7 mouse cellular contexts compared by ENCODE assay signal in genomic region chr17:10094108-10094521, GRCm38 (mm10).
DNase-seq lines count a peak whose midpoint lies in the region; TF ChIP-seq lines count a peak whose summit lies in the region.

No protein-coding gene starts in this region.

- no peaks in the 10 kb centered on the region for H3K36me3 ChIP-seq in myocyte (ENCODE audit: control insufficient read depth, insufficient read depth)

- H3K27me3 ChIP-seq in myocyte (ENCODE audit: control insufficient read depth, insufficient read depth, insufficient read length), result no peaks in the 10 kb centered on the region

- peak overlapping the region; percentile 8 for H3K4me2 ChIP-seq in myocyte (ENCODE audit: low read depth)

- H3K4me3 ChIP-seq in myocyte, result no peak overlapping the region

- DNase-seq in adrenal gland, postnatal 36 days, result peak; percentile 33 to 49
- DNase-seq in gastrocnemius, adult 8-10 months (ENCODE audit: low spot score in 2 of 2), result peak; percentile 66 to 67
- DNase-seq in kidney, adult 8-10 months, result peak; percentile 45 to 53
- no peak for DNase-seq in spleen, postnatal 4 days (ENCODE audit: low spot score in 2 of 2)
- DNase-seq in cerebellum, postnatal 4 days (ENCODE audit: low spot score in 2 of 2), result no peak
- no peak for DNase-seq in yolk sac, embryonic 10.5 days (ENCODE audit: low spot score)

- H3ac ChIP-seq in myocyte (ENCODE audit: control insufficient read depth, insufficient read length), result no peak overlapping the region

- no peaks in the 10 kb centered on the region for H3K79me2 ChIP-seq in myocyte (ENCODE audit: control insufficient read depth, insufficient read depth)

- no peak for TF ChIP-seq POLR2A in myocyte (IDR thresholded peaks at IDR 0.05; ENCODE audit: insufficient read length, low read depth)

TF ChIP-seq in myocyte, 11 proteins besides CTCF, POLR2A, EP300 and RAD21:
- TF ChIP-seq USF1 (IDR thresholded peaks at IDR 0.05; ENCODE audit: low read depth) (no peak), MAX (IDR thresholded peaks at IDR 0.05; ENCODE audit: low read depth) (no peak), E2F4 (IDR thresholded peaks at IDR 0.05; ENCODE audit: insufficient read depth) (no peak), CEBPB (IDR thresholded peaks at IDR 0.05; ENCODE audit: insufficient read depth, poor library complexity, severe bottlenecking) (no peak), POLR2AphosphoS2 (IDR thresholded peaks at IDR 0.05; ENCODE audit: insufficient read length, low read depth) (no peak), TCF12 (IDR thresholded peaks at IDR 0.05; ENCODE audit: insufficient read depth, poor library complexity, severe bottlenecking) (no peak), REST (IDR thresholded peaks at IDR 0.05; ENCODE audit: insufficient read depth, insufficient read length) (no peak), MYOG (IDR thresholded peaks at IDR 0.05; ENCODE audit: control insufficient read depth in 1 of 3, insufficient read depth in 1 of 3, insufficient read length in 2 of 3, low read depth in 2 of 3) (no peak), TCF3 (IDR thresholded peaks at IDR 0.05; ENCODE audit: insufficient read length, low read depth) (no peak), MYOD1 (IDR thresholded peaks at IDR 0.05; ENCODE audit: control insufficient read depth in 1 of 3, insufficient read length in 2 of 3, low read depth in 2 of 3) (no peak), SRF (IDR thresholded peaks at IDR 0.05; ENCODE audit: control insufficient read depth, insufficient read length, low read depth) (no peak)

Comparison
In these comparisons a context has a peak if more than half of its experiments do, and no peak if none do; other contexts are left out.
1. DNase-seq: peak in adrenal gland, postnatal 36 days (2 of 2), gastrocnemius, adult 8-10 months (2 of 2) and kidney, adult 8-10 months (2 of 2); none in spleen, postnatal 4 days (0 of 2), cerebellum, postnatal 4 days (0 of 2) and yolk sac, embryonic 10.5 days (single experiment).